Mouse (Mus musculus) liver, postnatal 0 days (tissue): ENCODE results near the gene Lsmem1.

Experiments used
- CTCF ChIP-seq: sonication (generic); IDR thresholded peaks from 2 replicates; pipeline ENCODE4 v1.5.1; 2016; ENCODE audit warnings: antibody characterized with exemption, low read depth
- EP300 ChIP-seq: IDR thresholded peaks from 2 replicates; pipeline ENCODE4 v1.6.1; 2016; ENCODE audit warnings: antibody characterized with exemption, low read depth, mild to moderate bottlenecking

- TF ChIP-seq CTCF (no peak), EP300 (no peak)
Measured at GRCm38 (mm10) chr12:40185474-40185873, 13.8 kb downstream of the Lsmem1 start.
